ENCODE assay signal across 18 mouse cellular contexts in genomic region chr1:150681433-150681832, GRCm38 (mm10).
DNase-seq lines count a peak whose midpoint lies in the region; ATAC-seq and TF ChIP-seq lines count a peak whose summit lies in the region.
"Had no signal": no experiment of that assay in that cellular context is flagged by ENCODE, and none has a peak within 500 bp of the region (broad histone marks: within the 10 kb centered on the region; RNA-seq: fewer than 3 reads in every experiment).

No protein-coding gene starts in this region.

- H3K4me3 ChIP-seq in cerebellum, adult 2 months (replicated peaks; ENCODE audit: insufficient read depth, low read depth, low read length), result peak overlapping the region; percentile 61
- H3K4me3 ChIP-seq in hindbrain, embryonic 16.5 days (ENCODE audit: low read length), result no peak overlapping the region
- H3K4me3 ChIP-seq in hindbrain, embryonic 11.5 days (ENCODE audit: low read depth, low read length), result no peak overlapping the region
- no peak overlapping the region for H3K4me3 ChIP-seq in midbrain, embryonic 16.5 days (ENCODE audit: low read depth, low read length)
- H3K4me3 ChIP-seq in midbrain, embryonic 10.5 days, result no peak overlapping the region
- H3K4me3 ChIP-seq: megakaryocyte, embryonic 14.5 days; myocyte; neural tube, embryonic 15.5 days had no signal

- no peak for TF ChIP-seq CTCF in cerebellum, adult 2 months (IDR thresholded peaks at IDR 0.05; ENCODE audit: borderline replicate concordance, insufficient read depth, low read depth, low read length)

- no peak for TF ChIP-seq POLR2A in cerebellum, adult 2 months (IDR thresholded peaks at IDR 0.05; ENCODE audit: borderline replicate concordance, insufficient read depth, low read length)

- H3K36me3 ChIP-seq in hindbrain, embryonic 16.5 days (ENCODE audit: control insufficient read depth, insufficient read depth, low read length), result no peaks in the 10 kb centered on the region
- H3K36me3 ChIP-seq in hindbrain, embryonic 11.5 days (ENCODE audit: control insufficient read depth, insufficient read depth, low read length), result no peaks in the 10 kb centered on the region
- no peaks in the 10 kb centered on the region for H3K36me3 ChIP-seq in midbrain, embryonic 16.5 days (ENCODE audit: control insufficient read depth, insufficient read depth, low read length)
- H3K36me3 ChIP-seq in midbrain, embryonic 10.5 days, result no peaks in the 10 kb centered on the region
- H3K36me3 ChIP-seq: neural tube, embryonic 15.5 days had no signal

- no peaks in the 10 kb centered on the region for H3K27me3 ChIP-seq in cerebellum, adult 2 months (ENCODE audit: control insufficient read depth, insufficient read depth, low read length)
- no peaks in the 10 kb centered on the region for H3K27me3 ChIP-seq in hindbrain, embryonic 16.5 days (replicated peaks; ENCODE audit: control insufficient read depth, insufficient read depth, low read length)
- H3K27me3 ChIP-seq in hindbrain, embryonic 11.5 days (ENCODE audit: control insufficient read depth, insufficient read depth, low read length), result no peaks in the 10 kb centered on the region
- no peaks in the 10 kb centered on the region for H3K27me3 ChIP-seq in midbrain, embryonic 16.5 days (ENCODE audit: control insufficient read depth, insufficient read depth, low read depth, low read length)
- no peaks in the 10 kb centered on the region for H3K27me3 ChIP-seq in midbrain, embryonic 10.5 days (ENCODE audit: low read depth, poor library complexity, severe bottlenecking)
- H3K27me3 ChIP-seq: megakaryocyte, embryonic 14.5 days; neural tube, embryonic 15.5 days had no signal

- H3K9ac ChIP-seq in hindbrain, embryonic 16.5 days (ENCODE audit: low read depth, low read length), result no peak overlapping the region
- no peak overlapping the region for H3K9ac ChIP-seq in hindbrain, embryonic 11.5 days (ENCODE audit: low read depth, low read length)
- no peak overlapping the region for H3K9ac ChIP-seq in midbrain, embryonic 16.5 days (ENCODE audit: low read depth, low read length)
- H3K9ac ChIP-seq: liver, embryonic 14.5 days; neural tube, embryonic 15.5 days had no signal

- ATAC-seq in hindbrain, embryonic 16.5 days, result 0 out of 2 replicates have a peak, but pooled peaks have one; percentile 61
- no peak for ATAC-seq in hindbrain, embryonic 11.5 days (ENCODE audit: low FRiP score)
- ATAC-seq in midbrain, embryonic 16.5 days, result peak; percentile 81
- ATAC-seq: inflammation-experienced regulatory T-cells, adult 6 months had no signal

- H3K4me1 ChIP-seq in cerebellum, adult 2 months (ENCODE audit: control insufficient read depth, insufficient read depth, low read length), result no peaks in the 10 kb centered on the region
- H3K4me1 ChIP-seq in hindbrain, embryonic 16.5 days (ENCODE audit: control insufficient read depth, insufficient read depth, low read depth, low read length), result peaks cover 2% of the 10 kb centered on the region; the same call in 1 of the 2 replicates
- no peaks in the 10 kb centered on the region for H3K4me1 ChIP-seq in hindbrain, embryonic 11.5 days (replicated peaks; ENCODE audit: control insufficient read depth, insufficient read depth, low read length)
- peaks cover 5% of the 10 kb centered on the region; the same call in 1 of the 2 replicates for H3K4me1 ChIP-seq in midbrain, embryonic 16.5 days (ENCODE audit: control insufficient read depth, insufficient read depth, low read length)
- H3K4me1 ChIP-seq in midbrain, embryonic 10.5 days, result no peaks in the 10 kb centered on the region
- H3K4me1 ChIP-seq: megakaryocyte, embryonic 14.5 days; neural tube, embryonic 15.5 days had no signal

- H3K27ac ChIP-seq in cerebellum, adult 2 months (ENCODE audit: insufficient read depth, low read length), result no peak overlapping the region
- H3K27ac ChIP-seq in hindbrain, embryonic 16.5 days (ENCODE audit: low read depth, low read length), result no peak overlapping the region
- H3K27ac ChIP-seq in hindbrain, embryonic 11.5 days (ENCODE audit: low read depth, low read length), result no peak overlapping the region
- peak overlapping the region; percentile 67 for H3K27ac ChIP-seq in midbrain, embryonic 16.5 days (ENCODE audit: low read length)
- H3K27ac ChIP-seq in midbrain, embryonic 10.5 days (replicated peaks), result no peak overlapping the region
- H3K27ac ChIP-seq: liver, embryonic 14.5 days; neural tube, embryonic 15.5 days; stomach, postnatal 0 days had no signal

- peak in 1 of 2 experiments; percentile 37 for DNase-seq in cerebellum, adult 2 months
- DNase-seq in cerebellum, postnatal 10 days, result no peak
- no peak for DNase-seq in hindbrain, embryonic 11.5 days (ENCODE audit: low spot score)
- no peak for DNase-seq in midbrain, embryonic 10.5 days (ENCODE audit: low spot score)
- no peak for DNase-seq in thymus, postnatal 36 days
- no peak for DNase-seq in heart, postnatal 4 days
- DNase-seq: heart, postnatal 14 days; kidney, adult 9 months; kidney, postnatal 4 days had no signal

- H3K4me2 ChIP-seq in hindbrain, embryonic 16.5 days (ENCODE audit: low read length), result peak overlapping the region; percentile 8; the same call in 1 of the 2 replicates
- H3K4me2 ChIP-seq in hindbrain, embryonic 11.5 days (replicated peaks; ENCODE audit: low read depth, low read length), result no peak overlapping the region
- no peak overlapping the region for H3K4me2 ChIP-seq in midbrain, embryonic 16.5 days (ENCODE audit: low read length)
- H3K4me2 ChIP-seq: heart, embryonic 11.5 days; neural tube, embryonic 15.5 days had no signal

- 15% methylated on average over 3 of the region's 3 CpGs for WGBS in cerebellum, adult 2 months
- WGBS in hindbrain, embryonic 16.5 days, result 80% methylated on average over 3 of the region's 3 CpGs
- 84% methylated on average over 3 of the region's 3 CpGs for WGBS in hindbrain, embryonic 11.5 days
- 84% methylated on average over 3 of the region's 3 CpGs for WGBS in midbrain, embryonic 16.5 days
- 94% methylated on average over 3 of the region's 3 CpGs for WGBS in midbrain, embryonic 10.5 days

- H3K9me3 ChIP-seq in hindbrain, embryonic 16.5 days (ENCODE audit: control insufficient read depth, low read length), result no peaks in the 10 kb centered on the region
- no peaks in the 10 kb centered on the region for H3K9me3 ChIP-seq in hindbrain, embryonic 11.5 days (ENCODE audit: control insufficient read depth, low read length)
- H3K9me3 ChIP-seq in midbrain, embryonic 16.5 days (replicated peaks; ENCODE audit: control insufficient read depth, low read length, poor library complexity, severe bottlenecking), result no peaks in the 10 kb centered on the region
- H3K9me3 ChIP-seq in midbrain, embryonic 10.5 days (replicated peaks), result no peaks in the 10 kb centered on the region
- H3K9me3 ChIP-seq: neural tube, embryonic 15.5 days had no signal
